Mouse (Mus musculus) ES-E14 (cell line): ENCODE measurements around the gene Tle2.

Experiments used
- HCFC1 ChIP-seq: IDR thresholded peaks from 2 replicates; pipeline ENCODE4 v1.6.1; 2012; ENCODE audit warnings: low read length, inconsistent platforms, borderline replicate concordance; ENCODE audit not compliant: insufficient read depth
- ZC3H11A ChIP-seq: IDR thresholded peaks from 2 replicates; pipeline ENCODE4 v1.6.1; 2012; ENCODE audit warnings: low read depth, mild to moderate bottlenecking, inconsistent platforms, low read length, borderline replicate concordance

DNA sequence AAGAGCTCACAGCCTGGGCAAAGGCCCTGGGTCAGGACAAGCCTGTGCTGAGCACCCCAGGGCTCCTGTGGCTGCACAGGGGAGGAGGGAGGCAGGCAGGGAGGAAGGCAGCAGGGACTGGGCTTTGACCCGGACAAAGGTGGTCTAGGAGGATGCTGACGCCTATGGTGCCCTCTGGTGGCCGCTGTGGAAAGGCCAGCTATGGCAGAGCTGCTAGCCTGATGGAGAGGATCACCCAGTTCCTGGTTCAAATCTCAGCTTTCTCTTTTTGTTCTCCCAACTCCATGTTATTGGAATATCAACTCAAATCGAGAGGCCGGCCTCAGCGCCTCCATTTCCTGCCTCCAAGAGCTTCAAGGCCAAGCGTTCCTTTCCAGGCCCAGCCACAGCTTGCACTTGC, 24.1 kb upstream of the Tle2 start:
- TF ChIP-seq ZC3H11A = no peak
- no peak for TF ChIP-seq HCFC1
